Mouse (Mus musculus): ENCODE data around the gene Ypel2. TPM values are rescaled to one million over a fixed set of nuclear protein-coding genes. Genes with fewer than 3 reads are reported as not detected.
A peak's percentile ranks its signal among the peaks of the same experiment; 100 is the strongest.

Ypel2 gene
- polyA plus RNA-seq, 2 experiments, result 6.8 to 9.2 TPM

- TF ChIP-seq POLR2A (IDR thresholded peaks at IDR 0.05; ENCODE audit: borderline replicate concordance, extremely low read depth, insufficient read depth, insufficient read length), result no peak
- Histone ChIP-seq H3K9ac (ENCODE audit: low read depth, low read length, severe bottlenecking) (0 out of 2 replicates have a peak overlapping the region, but pooled peaks have one; percentile 25), H3K9me3 (ENCODE audit: control insufficient read depth, low read length) (no peaks in the 10 kb centered on the region), H3K4me1 (ENCODE audit: control insufficient read depth, insufficient read depth, low read length) (peaks cover 6% of the 10 kb centered on the region), H3K36me3 (ENCODE audit: control insufficient read depth, insufficient read depth, low read length) (peaks cover 10% of the 10 kb centered on the region; the same call in 1 of the 2 replicates), H3K4me3 (replicated peaks; ENCODE audit: low read length) (no peak overlapping the region), H3K4me2 (replicated peaks; ENCODE audit: low read depth, low read length, severe bottlenecking) (no peak overlapping the region), H3K27me3 (ENCODE audit: control insufficient read depth, insufficient read depth, low read length) (no peaks in the 10 kb centered on the region), H3K27ac (replicated peaks; ENCODE audit: low read depth, low read length) (peak overlapping the region; percentile 81)
- DNase-seq (ENCODE audit: low spot score), result no peak
- no peak for ATAC-seq (ENCODE audit: low FRiP score, low read depth)
- 56% methylated on average over 9 of the region's 9 CpGs for WGBS
These were observed 43.5 kb downstream of the Ypel2 start for GRCm38 (mm10) chr11:86949951-86950441.

- Histone ChIP-seq H3K4me2 (replicated peaks; ENCODE audit: low read depth, low read length, severe bottlenecking) (no peak overlapping the region), H3K27me3 (ENCODE audit: control insufficient read depth, insufficient read depth, low read length) (no peaks in the 10 kb centered on the region), H3K27ac (replicated peaks; ENCODE audit: low read depth, low read length) (no peak overlapping the region), H3K9ac (ENCODE audit: low read depth, low read length, severe bottlenecking) (no peak overlapping the region; the same call in 1 of the 2 replicates), H3K4me3 (replicated peaks; ENCODE audit: low read length) (no peak overlapping the region), H3K36me3 (ENCODE audit: control insufficient read depth, insufficient read depth, low read length) (peaks cover 29% of the 10 kb centered on the region), H3K9me3 (ENCODE audit: control insufficient read depth, low read length) (no peaks in the 10 kb centered on the region), H3K4me1 (ENCODE audit: control insufficient read depth, insufficient read depth, low read length) (peaks cover 9% of the 10 kb centered on the region)
- WGBS, result 58% methylated on average over 6 of the region's 6 CpGs
- DNase-seq (ENCODE audit: low spot score) (no peak), ATAC-seq (ENCODE audit: low FRiP score, low read depth) (no peak)
- TF ChIP-seq POLR2A (IDR thresholded peaks at IDR 0.05; ENCODE audit: borderline replicate concordance, extremely low read depth, insufficient read depth, insufficient read length), result no peak
These were observed 46.8 kb downstream of the Ypel2 start for GRCm38 (mm10) chr11:86946644-86947195.

GRCm38 (mm10) chr11:86945933-86946332, 47.6 kb downstream of the Ypel2 start:
- Histone ChIP-seq H3K4me1 (ENCODE audit: control insufficient read depth, insufficient read depth, low read length) (peaks cover 8% of the 10 kb centered on the region), H3K9ac (ENCODE audit: low read depth, low read length, severe bottlenecking) (no peak overlapping the region), H3K4me2 (replicated peaks; ENCODE audit: low read depth, low read length, severe bottlenecking) (no peak overlapping the region), H3K36me3 (ENCODE audit: control insufficient read depth, insufficient read depth, low read length) (peaks cover 32% of the 10 kb centered on the region), H3K27ac (replicated peaks; ENCODE audit: low read depth, low read length) (no peak overlapping the region), H3K27me3 (ENCODE audit: control insufficient read depth, insufficient read depth, low read length) (no peaks in the 10 kb centered on the region), H3K4me3 (replicated peaks; ENCODE audit: low read length) (no peak overlapping the region), H3K9me3 (ENCODE audit: control insufficient read depth, low read length) (no peaks in the 10 kb centered on the region)
- no peak for ATAC-seq (ENCODE audit: low FRiP score, low read depth)
- no peak for TF ChIP-seq POLR2A (IDR thresholded peaks at IDR 0.05; ENCODE audit: borderline replicate concordance, extremely low read depth, insufficient read depth, insufficient read length)
- no peak for DNase-seq (ENCODE audit: low spot score)
- 84% methylated on average over 6 of the region's 6 CpGs for WGBS

- peaks cover 41% of the 10 kb centered on the region for H3K36me3 ChIP-seq (ENCODE audit: control insufficient read depth, insufficient read depth, low read length)
- DNase-seq (ENCODE audit: low spot score) (no peak), ATAC-seq (ENCODE audit: low FRiP score, low read depth) (no peak)
- H3K27ac ChIP-seq (replicated peaks; ENCODE audit: low read depth, low read length), result no peak overlapping the region
- no peak overlapping the region for H3K4me3 ChIP-seq (replicated peaks; ENCODE audit: low read length)
- H3K4me1 ChIP-seq (ENCODE audit: control insufficient read depth, insufficient read depth, low read length), result 0 out of 2 replicates have a peak, but pooled peaks cover 3% of the 10 kb centered on the region
- no peak overlapping the region for H3K9ac ChIP-seq (ENCODE audit: low read depth, low read length, severe bottlenecking)
- WGBS, result 75% methylated on average over 8 of the region's 8 CpGs
- H3K4me2 ChIP-seq (replicated peaks; ENCODE audit: low read depth, low read length, severe bottlenecking), result no peak overlapping the region
- no peak for TF ChIP-seq POLR2A (IDR thresholded peaks at IDR 0.05; ENCODE audit: borderline replicate concordance, extremely low read depth, insufficient read depth, insufficient read length)
- H3K27me3 ChIP-seq (ENCODE audit: control insufficient read depth, insufficient read depth, low read length), result no peaks in the 10 kb centered on the region
- no peaks in the 10 kb centered on the region for H3K9me3 ChIP-seq (ENCODE audit: control insufficient read depth, low read length)
These were observed 48.4 kb downstream of the Ypel2 start for GRCm38 (mm10) chr11:86945058-86945457.

- Histone ChIP-seq H3K4me1 (ENCODE audit: control insufficient read depth, insufficient read depth, low read length) (0 out of 2 replicates have a peak, but pooled peaks cover 3% of the 10 kb centered on the region), H3K27ac (replicated peaks; ENCODE audit: low read depth, low read length) (no peak overlapping the region), H3K4me2 (replicated peaks; ENCODE audit: low read depth, low read length, severe bottlenecking) (no peak overlapping the region), H3K27me3 (ENCODE audit: control insufficient read depth, insufficient read depth, low read length) (no peaks in the 10 kb centered on the region), H3K4me3 (replicated peaks; ENCODE audit: low read length) (no peak overlapping the region), H3K9me3 (ENCODE audit: control insufficient read depth, low read length) (no peaks in the 10 kb centered on the region), H3K9ac (ENCODE audit: low read depth, low read length, severe bottlenecking) (no peak overlapping the region), H3K36me3 (ENCODE audit: control insufficient read depth, insufficient read depth, low read length) (peaks cover 46% of the 10 kb centered on the region)
- no peak for DNase-seq (ENCODE audit: low spot score)
- TF ChIP-seq POLR2A (IDR thresholded peaks at IDR 0.05; ENCODE audit: borderline replicate concordance, extremely low read depth, insufficient read depth, insufficient read length), result no peak
- ATAC-seq (ENCODE audit: low FRiP score, low read depth), result no peak
- 65% methylated on average over 8 of the region's 8 CpGs for WGBS
These were observed 49.0 kb downstream of the Ypel2 start for GRCm38 (mm10) chr11:86944539-86944938.

Data from limb, embryonic 14.5 days (tissue).